Mouse (Mus musculus) inflammation-experienced regulatory T-cells, adult 16 weeks (primary cell): ENCODE data around the gene Magi2. TPM values are rescaled to one million over a fixed set of nuclear protein-coding genes. Genes with fewer than 3 reads are reported as not detected.

Source experiments
- polyA plus RNA-seq: library from polyadenylated mRNA; unstranded; fragments of 100-300 nt; shearing (Covaris generic); gene quantifications from one replicate; pipeline ENCODE4 v1.2.1, GENCODE M21; 2017

The Magi2 gene
- polyA plus RNA-seq = 0.39 TPM

GRCm38 (mm10) chr5:19226866-19227243 lies at the start of gene Magi2:
Gene Magi2, plus strand, starts transcription at chr5:19227036.

